Mouse (Mus musculus): ENCODE results near the gene Cggbp1. TPM values are rescaled to one million over a fixed set of nuclear protein-coding genes. Genes with fewer than 3 reads are reported as not detected.
"Not testable (repeated sequence)": the region's sequence is repeated elsewhere in the genome, so short reads cannot be mapped to it uniquely, and the experiment has no call there.

Cggbp1 gene
- total RNA-seq (2014; fragmentation: Nextera tagmentation) (43.1 and 49.6 TPM in 2 replicates), total RNA-seq (2017) (56.0 and 66.2 TPM in 2 replicates)

- ATAC-seq (replicated peaks; ENCODE audit: low FRiP score, low TSS enrichment, poor library complexity, severe bottlenecking) = peak; percentile 96
Observed at GRCm38 (mm10) chr16:64851563-64852362, at the start of gene Cggbp1, which contains the start of gene Zfp654. Gene Cggbp1, plus strand, starts transcription at chr16:64851996. Gene Zfp654, minus strand, starts transcription at chr16:64851652.

- ATAC-seq (replicated peaks; ENCODE audit: low FRiP score, low TSS enrichment, poor library complexity, severe bottlenecking) = no peak
Observed at GRCm38 (mm10) chr16:64803041-64803440, 48.8 kb upstream of the Cggbp1 start.

DNA sequence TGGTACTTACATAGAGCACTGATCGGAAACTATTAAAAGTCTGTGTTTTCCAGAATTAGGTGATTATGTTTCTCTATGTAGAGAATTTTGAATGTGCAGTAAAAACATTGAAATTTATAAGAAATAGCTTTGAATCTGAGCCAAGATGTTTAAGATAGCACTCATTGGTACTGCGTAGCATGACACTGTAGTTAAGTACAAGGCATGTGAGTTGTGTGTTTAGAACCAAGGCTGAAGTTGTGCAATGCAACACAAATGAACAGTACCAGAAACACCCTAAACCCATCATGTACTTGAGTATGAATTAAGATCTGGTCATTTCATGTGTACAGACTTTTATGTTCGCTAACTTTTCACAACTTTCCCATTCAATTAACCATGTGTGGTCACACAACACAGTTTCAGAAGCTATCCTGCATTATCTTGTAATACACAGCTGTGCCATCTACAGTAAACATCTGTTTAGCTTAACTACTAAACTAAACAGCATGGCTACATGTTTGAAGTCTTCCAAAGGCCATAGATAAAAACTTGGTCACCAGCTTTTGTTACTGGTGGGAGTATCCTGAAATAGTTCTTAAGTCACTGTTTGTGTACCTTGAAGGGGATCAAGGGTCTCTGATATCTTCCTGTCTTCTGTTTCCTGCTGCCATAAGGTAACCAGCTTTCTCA lies 34.6 kb upstream of the Cggbp1 start:
- ATAC-seq (replicated peaks; ENCODE audit: low FRiP score, low TSS enrichment, poor library complexity, severe bottlenecking) = peak; percentile 93

GRCm38 (mm10) chr16:64823890-64824289 lies 27.9 kb upstream of the Cggbp1 start:
- ATAC-seq (replicated peaks; ENCODE audit: low FRiP score, low TSS enrichment, poor library complexity, severe bottlenecking) = no peak

DNA sequence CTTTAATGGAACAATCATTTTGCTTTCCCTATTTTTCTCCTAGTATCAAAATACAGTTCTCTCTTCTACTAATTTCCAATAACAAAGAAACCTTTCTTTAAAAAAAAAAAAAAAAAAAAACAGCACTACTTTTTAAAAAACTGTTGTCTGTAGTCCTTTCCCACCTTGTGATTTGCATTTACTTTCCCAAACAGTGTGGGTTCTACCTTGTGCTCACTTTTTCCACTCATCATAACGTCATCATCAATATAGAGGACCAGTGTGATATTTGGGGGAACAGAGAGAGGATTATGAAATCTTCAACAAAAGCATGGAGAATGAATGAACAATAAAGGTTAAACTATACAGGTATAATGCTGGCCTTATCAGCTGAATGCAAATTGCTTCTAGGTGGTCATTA lies 27.3 kb upstream of the Cggbp1 start:
- ATAC-seq (replicated peaks; ENCODE audit: low FRiP score, low TSS enrichment, poor library complexity, severe bottlenecking) = no peak

DNA sequence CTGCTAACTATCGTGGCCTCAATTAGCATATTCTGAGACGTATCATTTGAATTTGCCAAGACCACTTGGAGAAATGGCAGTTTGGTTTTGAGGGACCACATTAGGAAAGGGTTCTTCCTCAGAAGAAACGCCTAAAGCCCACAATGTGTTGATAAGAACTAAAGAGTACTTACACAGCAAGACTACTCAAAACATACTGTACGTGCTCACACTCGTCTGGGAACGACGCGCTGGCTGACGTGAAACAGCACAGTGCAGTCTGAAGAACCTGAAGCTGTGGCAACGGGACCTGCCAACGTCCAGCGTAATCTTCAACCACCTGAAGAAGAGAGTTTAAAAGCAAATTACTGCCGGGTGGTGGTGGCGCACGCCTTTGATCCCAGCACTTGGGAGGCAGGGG lies 21.5 kb upstream of the Cggbp1 start:
- peak; percentile 96 for ATAC-seq (replicated peaks; ENCODE audit: low FRiP score, low TSS enrichment, poor library complexity, severe bottlenecking)

DNA sequence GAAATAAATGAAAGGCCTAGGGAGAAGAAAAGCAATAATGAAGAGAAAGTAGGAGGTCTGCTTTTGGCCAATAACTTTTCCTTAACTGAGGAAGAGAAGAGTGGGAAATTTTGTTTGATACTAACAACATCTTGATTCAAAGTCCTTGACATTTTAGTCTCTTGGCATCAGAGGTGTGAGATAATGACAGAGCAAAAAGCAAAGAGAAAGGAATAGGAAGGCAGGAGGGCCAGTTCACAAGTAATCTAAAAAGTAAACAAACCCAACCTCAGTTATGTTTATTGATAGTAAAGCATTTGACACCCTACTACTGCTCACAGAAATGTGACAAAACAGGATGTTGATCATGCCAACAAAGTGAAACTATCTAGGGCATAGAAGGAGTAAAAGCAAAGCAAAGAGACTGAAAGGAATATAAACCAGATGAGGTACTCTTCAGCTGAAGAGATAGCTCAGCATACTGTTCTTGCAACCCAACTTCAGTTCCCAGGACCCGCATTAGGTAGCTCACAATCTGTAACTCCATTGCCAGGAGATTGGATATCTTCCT lies 15.7 kb upstream of the Cggbp1 start:
- ATAC-seq (replicated peaks; ENCODE audit: low FRiP score, low TSS enrichment, poor library complexity, severe bottlenecking) = peak; percentile 48; the same call in 1 of the 2 replicates

DNA sequence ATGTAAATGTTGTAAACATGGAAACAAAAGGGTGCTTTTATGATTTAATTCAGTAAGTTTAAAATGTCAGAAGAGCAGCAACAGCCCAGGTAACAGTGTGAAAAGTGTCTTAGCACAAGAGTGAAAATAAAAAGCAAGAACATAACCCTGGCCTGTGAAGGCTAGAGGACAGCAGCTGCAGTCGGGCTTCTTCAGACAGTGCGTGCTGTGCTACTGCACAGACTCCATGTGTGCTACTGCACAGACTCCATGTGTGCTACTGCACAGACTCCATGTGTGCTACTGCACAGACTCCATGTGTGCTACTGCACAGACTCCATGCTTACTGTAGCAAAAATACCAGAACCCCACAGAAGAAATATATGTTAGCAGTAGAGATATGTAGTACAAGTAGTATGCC lies 15.1 kb upstream of the Cggbp1 start:
- peak; percentile 38; the same call in 1 of the 2 replicates for ATAC-seq (replicated peaks; ENCODE audit: low FRiP score, low TSS enrichment, poor library complexity, severe bottlenecking)

- ATAC-seq (replicated peaks; ENCODE audit: low FRiP score, low TSS enrichment, poor library complexity, severe bottlenecking) = peak; percentile 86
Observed at GRCm38 (mm10) chr16:64841481-64842373, 10.1 kb upstream of the Cggbp1 start.

- no peak for ATAC-seq (replicated peaks; ENCODE audit: low FRiP score, low TSS enrichment, poor library complexity, severe bottlenecking)
Observed at GRCm38 (mm10) chr16:64842374-64842729, 9.4 kb upstream of the Cggbp1 start.

DNA sequence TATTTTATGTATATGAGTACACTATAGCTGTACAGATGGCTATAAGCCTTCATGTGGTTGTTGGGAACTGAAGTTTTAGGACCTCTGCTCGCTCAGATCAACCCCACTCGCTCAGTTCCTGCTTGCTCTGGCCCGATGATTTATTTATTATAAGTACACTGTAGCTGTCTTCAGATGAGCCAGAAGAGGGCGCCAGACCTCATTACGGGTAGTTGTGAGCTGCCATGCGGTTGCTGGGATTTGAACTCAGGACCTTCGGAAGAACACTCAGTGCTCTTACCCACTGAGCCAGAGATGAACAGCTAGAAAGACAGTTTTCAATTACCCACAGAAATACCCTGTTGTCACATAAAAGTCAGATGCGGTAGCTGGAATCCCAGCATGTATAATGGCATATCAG lies 5.8 kb upstream of the Cggbp1 start:
- ATAC-seq (replicated peaks; ENCODE audit: low FRiP score, low TSS enrichment, poor library complexity, severe bottlenecking) = no peak

- peak; percentile 26 for ATAC-seq (replicated peaks; ENCODE audit: low FRiP score, low TSS enrichment, poor library complexity, severe bottlenecking)
Observed at GRCm38 (mm10) chr16:64850287-64851084, 1.3 kb upstream of the Cggbp1 start.

GRCm38 (mm10) chr16:64851085-64851562 lies 672 bp upstream of the Cggbp1 start:
- peak; percentile 14 for ATAC-seq (replicated peaks; ENCODE audit: low FRiP score, low TSS enrichment, poor library complexity, severe bottlenecking)

DNA sequence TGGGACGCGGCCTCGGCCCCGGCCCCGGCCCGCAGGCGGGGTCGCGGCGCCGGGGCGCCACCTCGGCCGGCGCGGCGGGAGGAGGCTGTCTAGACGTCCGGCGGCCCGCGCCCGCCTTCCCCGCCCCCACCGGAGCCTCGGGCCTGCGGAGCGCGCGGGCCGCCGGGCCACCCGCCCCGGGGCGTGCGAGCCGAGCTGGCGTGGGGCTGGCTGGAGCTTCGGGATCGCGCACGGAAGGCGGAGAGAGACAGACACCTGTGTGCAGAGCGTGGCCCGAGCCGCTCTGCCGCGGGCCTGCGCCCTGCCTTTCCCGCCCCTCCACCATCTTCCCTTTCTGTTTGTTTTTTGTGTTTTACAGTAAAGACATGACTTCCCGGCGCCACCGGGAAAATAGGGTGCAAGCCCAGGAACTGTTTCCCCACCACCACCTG lies 660 bp downstream of the Cggbp1 start:
- peak; percentile 32 for ATAC-seq (replicated peaks; ENCODE audit: low FRiP score, low TSS enrichment, poor library complexity, severe bottlenecking)

GRCm38 (mm10) chr16:64852891-64853290 lies 1.1 kb downstream of the Cggbp1 start:
- no peak for ATAC-seq (replicated peaks; ENCODE audit: low FRiP score, low TSS enrichment, poor library complexity, severe bottlenecking)

DNA sequence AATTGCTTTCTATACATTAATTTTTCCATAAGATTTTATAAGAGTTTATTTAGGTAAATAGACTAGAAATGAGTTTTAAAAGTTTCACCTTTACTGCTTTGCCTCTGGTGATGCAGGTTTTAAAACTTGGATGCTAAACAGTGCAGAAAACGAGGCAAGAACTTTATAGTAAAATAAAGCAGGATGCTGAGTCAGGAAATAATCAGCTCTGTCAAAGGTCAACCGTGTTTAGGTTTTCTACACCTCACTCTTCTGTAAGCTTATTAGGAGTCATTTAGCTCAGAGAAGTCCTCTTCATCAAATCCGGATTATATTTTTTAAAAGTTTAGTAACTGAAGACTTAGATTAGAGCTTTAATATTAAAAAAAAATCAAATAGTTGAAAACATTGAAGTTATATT lies 5.2 kb downstream of the Cggbp1 start:
- ATAC-seq (replicated peaks; ENCODE audit: low FRiP score, low TSS enrichment, poor library complexity, severe bottlenecking) = no peak

- not testable (repeated sequence) for ATAC-seq (replicated peaks; ENCODE audit: low FRiP score, low TSS enrichment, poor library complexity, severe bottlenecking)
Observed at GRCm38 (mm10) chr16:64865841-64866240, 14.0 kb downstream of the Cggbp1 start.

DNA sequence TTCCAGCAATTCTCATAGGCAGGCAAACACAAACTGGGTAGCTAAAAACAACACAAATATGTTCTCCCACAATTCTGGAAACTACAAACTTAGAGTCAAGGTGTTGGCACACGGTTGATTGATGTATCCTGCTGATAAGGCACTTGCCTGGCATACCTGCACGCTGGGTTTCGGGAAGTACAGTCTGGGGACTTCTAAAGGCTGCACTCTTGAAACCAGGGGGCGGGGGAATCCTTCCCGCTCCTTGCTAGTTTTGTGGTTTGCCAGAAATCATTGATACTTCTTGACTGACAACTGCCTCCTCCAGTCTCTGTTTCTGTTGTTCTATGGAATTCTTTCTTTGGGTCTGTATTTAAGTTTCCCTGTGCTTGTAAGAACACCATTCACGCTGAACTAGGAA lies 16.8 kb downstream of the Cggbp1 start:
- no peak for ATAC-seq (replicated peaks; ENCODE audit: low FRiP score, low TSS enrichment, poor library complexity, severe bottlenecking)

- no peak for ATAC-seq (replicated peaks; ENCODE audit: low FRiP score, low TSS enrichment, poor library complexity, severe bottlenecking)
Observed at GRCm38 (mm10) chr16:64869621-64870020, 17.8 kb downstream of the Cggbp1 start.

Data from megakaryocyte-erythroid progenitor cell, adult 5-6 weeks (primary cell).